Mouse (Mus musculus): ENCODE results near the gene Creld2. TPM values are rescaled to one million over a fixed set of nuclear protein-coding genes. Genes with fewer than 3 reads are reported as not detected.
"Not testable (repeated sequence)": the region's sequence is repeated elsewhere in the genome, so short reads cannot be mapped to it uniquely, and the experiment has no call there.

Creld2 gene
- polyA plus RNA-seq (2014; fragmentation: Nextera tagmentation; extraction: Ambion mirVana), result 94.3 and 94.9 TPM in 2 replicates

DNA sequence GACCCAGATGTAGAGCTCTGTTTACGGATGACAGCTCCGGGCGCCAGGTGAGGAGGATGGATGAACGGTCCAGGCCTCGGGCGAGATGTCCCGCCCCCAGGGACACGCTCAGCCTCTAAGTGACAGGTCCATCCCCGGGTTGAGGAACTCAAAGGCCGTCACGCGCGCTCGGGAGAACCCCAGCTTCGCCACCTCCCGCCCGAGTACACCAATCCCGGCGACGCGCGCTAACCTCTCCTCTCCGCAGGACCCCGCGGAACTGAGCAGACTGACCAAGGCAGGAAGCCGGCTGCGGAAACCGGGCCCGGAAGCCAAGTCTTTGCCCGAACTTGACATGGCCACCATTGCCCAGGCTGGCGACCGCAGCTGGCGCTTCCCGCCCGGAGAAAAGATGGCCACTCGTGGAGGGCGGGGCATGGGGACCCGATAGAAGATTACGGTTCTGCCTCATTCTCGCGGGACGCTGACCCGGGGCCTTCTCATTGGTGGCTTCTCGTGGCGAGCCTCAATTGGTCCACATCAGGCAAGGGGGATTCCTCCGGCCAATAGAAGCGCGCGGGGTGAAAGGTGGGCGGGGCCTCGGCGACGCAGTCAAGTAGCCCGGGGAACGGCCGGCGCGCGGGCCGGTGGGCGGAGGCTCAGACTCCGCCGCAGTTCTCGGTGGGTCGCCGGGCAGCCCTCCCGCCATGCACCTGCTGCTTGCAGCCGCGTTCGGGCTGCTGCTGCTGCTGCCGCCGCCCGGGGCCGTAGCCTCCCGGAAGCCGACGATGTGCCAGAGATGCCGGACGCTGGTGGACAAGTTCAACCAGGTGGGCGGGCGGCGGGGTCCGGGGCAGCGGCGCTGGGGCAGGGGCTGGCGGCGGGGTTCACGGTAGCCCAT, at the start of gene Creld2, which contains the start of gene Alg12:
Gene Creld2 (plus strand): TSS at position 621 of the 880 bp plus-strand sequence.
Gene Alg12 (minus strand): TSS at position 293 of the 880 bp plus-strand sequence.
- Histone ChIP-seq H3K36me3 (ENCODE audit: control insufficient read depth, insufficient read depth, low read length) (peaks cover 19% of the 10 kb centered on the region), H3K4me1 (ENCODE audit: control insufficient read depth, insufficient read depth, low read length) (peaks cover 4% of the 10 kb centered on the region; the same call in 1 of the 2 replicates), H3K27ac (replicated peaks; ENCODE audit: low read depth, low read length) (no peak within 1 kb of the TSS), H3K4me3 (ENCODE audit: low read depth, low read length) (peak within 1 kb of the TSS; percentile 84), H3K9me3 (ENCODE audit: control insufficient read depth, low read length) (no peaks in the 10 kb centered on the region), H3K9ac (ENCODE audit: low read length) (peak within 1 kb of the TSS; percentile 74), H3K27me3 (ENCODE audit: control insufficient read depth, insufficient read depth, low read length) (no peaks in the 10 kb centered on the region), H3K4me2 (ENCODE audit: low read depth, severe bottlenecking) (peak within 1 kb of the TSS; percentile 83)
- DNase-seq (ENCODE audit: low spot score) (peak; percentile 99), ATAC-seq (ENCODE audit: insufficient number of reproducible peaks, low FRiP score, low TSS enrichment, low read depth) (peak; percentile 98)
- under 1% methylated on average over 88 of the region's 88 CpGs for WGBS

DNA sequence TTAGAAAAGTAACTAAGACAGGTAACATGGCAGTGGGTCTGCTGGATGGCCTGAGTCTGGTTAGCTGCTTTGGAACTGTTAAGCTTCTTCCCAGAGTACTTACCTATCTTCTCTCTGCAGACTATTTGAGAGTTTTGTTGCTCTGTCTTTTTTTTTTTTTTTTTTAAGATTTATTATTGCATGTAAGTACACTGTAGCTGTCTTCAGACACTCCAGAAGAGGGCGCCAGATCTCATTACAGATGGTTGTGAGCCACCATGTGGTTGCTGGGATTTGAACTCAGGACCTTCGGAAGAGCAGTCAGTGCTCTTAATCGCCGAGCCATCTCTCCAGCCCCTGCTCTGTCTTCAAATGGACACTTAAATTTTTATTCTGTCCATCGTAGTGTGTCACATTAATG, 44.8 kb upstream of the Creld2 start:
- 92% methylated on average over 5 of the region's 5 CpGs for WGBS
- H3K4me1 ChIP-seq (ENCODE audit: control insufficient read depth, insufficient read depth, low read length); H3K4me2 ChIP-seq (ENCODE audit: low read depth, severe bottlenecking); DNase-seq (ENCODE audit: low spot score); H3K27me3 ChIP-seq (ENCODE audit: control insufficient read depth, insufficient read depth, low read length); H3K4me3 ChIP-seq (ENCODE audit: low read depth, low read length); ATAC-seq (ENCODE audit: insufficient number of reproducible peaks, low FRiP score, low TSS enrichment, low read depth); H3K36me3 ChIP-seq (ENCODE audit: control insufficient read depth, insufficient read depth, low read length); H3K9me3 ChIP-seq (ENCODE audit: control insufficient read depth, low read length); H3K27ac ChIP-seq (replicated peaks; ENCODE audit: low read depth, low read length); H3K9ac ChIP-seq (ENCODE audit: low read length): not testable (repeated sequence)

GRCm38 (mm10) chr15:88792140-88792850, 27.2 kb upstream of the Creld2 start:
- Histone ChIP-seq H3K36me3 (ENCODE audit: control insufficient read depth, insufficient read depth, low read length) (no peaks in the 10 kb centered on the region), H3K9ac (ENCODE audit: low read length) (no peak overlapping the region), H3K4me3 (ENCODE audit: low read depth, low read length) (no peak overlapping the region), H3K27me3 (ENCODE audit: control insufficient read depth, insufficient read depth, low read length) (no peaks in the 10 kb centered on the region), H3K27ac (replicated peaks; ENCODE audit: low read depth, low read length) (no peak overlapping the region), H3K9me3 (ENCODE audit: control insufficient read depth, low read length) (no peaks in the 10 kb centered on the region), H3K4me1 (ENCODE audit: control insufficient read depth, insufficient read depth, low read length) (no peaks in the 10 kb centered on the region), H3K4me2 (ENCODE audit: low read depth, severe bottlenecking) (no peak overlapping the region)
- WGBS, result 86% methylated on average over 4 of the region's 4 CpGs
- DNase-seq (ENCODE audit: low spot score) (no peak), ATAC-seq (ENCODE audit: insufficient number of reproducible peaks, low FRiP score, low TSS enrichment, low read depth) (no peak)

DNA sequence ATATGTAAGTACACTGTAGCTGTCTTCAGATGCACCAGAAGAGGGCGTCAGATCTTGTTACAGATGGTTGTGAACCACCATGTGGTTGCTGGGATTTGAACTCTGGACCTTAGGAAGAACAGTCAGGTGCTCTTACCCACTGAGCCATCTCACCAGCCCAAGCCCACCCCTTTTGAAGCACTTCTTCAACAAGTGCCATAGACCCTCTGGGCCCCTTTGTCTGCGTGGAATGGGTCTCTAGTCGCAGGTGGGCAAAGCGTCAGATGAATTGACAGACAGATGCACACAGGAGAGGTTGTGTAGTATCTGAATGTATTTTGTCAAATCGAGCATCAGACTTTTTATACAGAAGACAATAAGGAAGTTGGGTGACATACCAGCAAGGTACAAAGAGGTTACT, 24.7 kb upstream of the Creld2 start:
- not testable (repeated sequence) for H3K4me3 ChIP-seq (ENCODE audit: low read depth, low read length); H3K27me3 ChIP-seq (ENCODE audit: control insufficient read depth, insufficient read depth, low read length); ATAC-seq (ENCODE audit: insufficient number of reproducible peaks, low FRiP score, low TSS enrichment, low read depth); H3K36me3 ChIP-seq (ENCODE audit: control insufficient read depth, insufficient read depth, low read length); DNase-seq (ENCODE audit: low spot score); H3K9ac ChIP-seq (ENCODE audit: low read length); H3K4me1 ChIP-seq (ENCODE audit: control insufficient read depth, insufficient read depth, low read length); H3K27ac ChIP-seq (replicated peaks; ENCODE audit: low read depth, low read length); H3K9me3 ChIP-seq (ENCODE audit: control insufficient read depth, low read length); H3K4me2 ChIP-seq (ENCODE audit: low read depth, severe bottlenecking)
- WGBS, result 93% methylated on average over 4 of the region's 5 CpGs

DNA sequence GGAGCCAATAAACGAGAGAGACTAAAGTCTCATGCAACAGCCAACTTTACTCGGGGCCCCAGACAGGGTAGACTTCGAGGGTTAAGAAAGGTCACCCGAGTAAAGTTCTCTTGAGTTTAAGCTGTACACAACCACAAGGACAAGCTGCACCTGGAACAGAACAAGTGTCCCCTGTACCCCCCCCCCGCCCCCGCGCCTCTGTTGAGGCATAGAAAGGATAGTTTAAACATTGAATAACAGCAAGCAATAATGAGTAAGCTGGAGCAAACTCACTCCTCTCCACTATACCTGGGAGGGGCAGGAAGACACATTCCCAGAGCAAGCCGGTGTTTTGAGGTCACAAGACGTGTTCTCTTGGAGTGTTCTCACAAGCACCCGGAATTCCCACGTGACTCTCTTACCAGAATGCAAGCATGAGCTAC, 19.5 kb upstream of the Creld2 start:
- Histone ChIP-seq H3K27ac (replicated peaks; ENCODE audit: low read depth, low read length) (no peak overlapping the region), H3K4me2 (ENCODE audit: low read depth, severe bottlenecking) (no peak overlapping the region), H3K27me3 (ENCODE audit: control insufficient read depth, insufficient read depth, low read length) (no peaks in the 10 kb centered on the region), H3K9ac (ENCODE audit: low read length) (no peak overlapping the region), H3K4me3 (ENCODE audit: low read depth, low read length) (no peak overlapping the region), H3K4me1 (ENCODE audit: control insufficient read depth, insufficient read depth, low read length) (no peaks in the 10 kb centered on the region), H3K36me3 (ENCODE audit: control insufficient read depth, insufficient read depth, low read length) (peaks cover 3% of the 10 kb centered on the region; the same call in 1 of the 2 replicates), H3K9me3 (ENCODE audit: control insufficient read depth, low read length) (no peaks in the 10 kb centered on the region)
- 85% methylated on average over 11 of the region's 11 CpGs for WGBS
- ATAC-seq (ENCODE audit: insufficient number of reproducible peaks, low FRiP score, low TSS enrichment, low read depth) (no peak), DNase-seq (ENCODE audit: low spot score) (no peak)

DNA sequence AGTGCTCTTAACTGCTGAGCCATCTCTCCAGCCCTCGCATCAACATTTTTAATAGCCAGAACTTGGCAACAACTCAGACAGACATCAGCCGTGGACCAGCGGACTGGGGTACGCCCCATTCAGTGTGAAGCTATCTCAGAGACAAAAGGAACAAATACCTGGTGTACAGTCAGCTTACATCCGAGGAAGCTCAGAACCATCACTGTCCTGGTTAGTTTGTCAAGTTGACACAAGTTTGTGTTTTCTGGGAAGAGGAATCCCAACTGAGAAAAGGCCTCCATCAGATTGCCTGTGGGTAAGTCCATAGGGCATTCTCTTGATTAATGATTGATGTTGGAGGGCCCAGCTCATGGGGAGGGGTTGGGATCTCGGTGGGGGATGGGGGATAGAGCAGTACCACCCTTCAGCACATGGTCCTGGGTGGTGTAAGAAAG, 18.5 kb upstream of the Creld2 start:
- ATAC-seq (ENCODE audit: insufficient number of reproducible peaks, low FRiP score, low TSS enrichment, low read depth) (no peak), DNase-seq (ENCODE audit: low spot score) (no peak)
- peaks cover 9% of the 10 kb centered on the region for H3K36me3 ChIP-seq (ENCODE audit: control insufficient read depth, insufficient read depth, low read length)
- no peak overlapping the region for H3K9ac ChIP-seq (ENCODE audit: low read length)
- no peaks in the 10 kb centered on the region for H3K27me3 ChIP-seq (ENCODE audit: control insufficient read depth, insufficient read depth, low read length)
- 84% methylated on average over 6 of the region's 6 CpGs for WGBS
- H3K9me3 ChIP-seq (ENCODE audit: control insufficient read depth, low read length), result no peaks in the 10 kb centered on the region
- no peak overlapping the region for H3K4me2 ChIP-seq (ENCODE audit: low read depth, severe bottlenecking)
- no peak overlapping the region for H3K27ac ChIP-seq (replicated peaks; ENCODE audit: low read depth, low read length)
- H3K4me3 ChIP-seq (ENCODE audit: low read depth, low read length), result no peak overlapping the region
- H3K4me1 ChIP-seq (ENCODE audit: control insufficient read depth, insufficient read depth, low read length), result no peaks in the 10 kb centered on the region

DNA sequence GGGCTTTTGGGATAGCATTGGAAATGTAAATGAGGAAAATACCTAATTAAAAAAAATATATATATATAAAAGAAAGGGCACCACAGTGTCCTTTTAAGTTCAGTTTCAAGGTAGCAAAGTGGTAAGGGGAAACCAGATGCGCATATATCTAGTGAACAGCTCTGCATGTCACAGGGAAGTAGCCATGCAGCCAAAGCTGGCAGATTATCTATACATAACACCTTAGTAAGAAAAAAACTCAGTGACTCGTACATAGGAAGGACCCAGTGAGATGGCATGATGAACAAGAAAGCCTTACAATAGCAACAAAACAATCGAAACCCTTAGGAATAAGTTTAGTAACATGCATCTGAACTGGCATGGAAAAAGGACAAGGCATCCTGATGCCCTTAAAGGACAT, 17.5 kb upstream of the Creld2 start:
- no peak overlapping the region for H3K4me2 ChIP-seq (ENCODE audit: low read depth, severe bottlenecking)
- no peak overlapping the region for H3K9ac ChIP-seq (ENCODE audit: low read length)
- ATAC-seq (ENCODE audit: insufficient number of reproducible peaks, low FRiP score, low TSS enrichment, low read depth) (no peak), DNase-seq (ENCODE audit: low spot score) (no peak)
- 97% methylated on average over 3 of the region's 3 CpGs for WGBS
- no peak overlapping the region for H3K27ac ChIP-seq (replicated peaks; ENCODE audit: low read depth, low read length)
- no peaks in the 10 kb centered on the region for H3K4me1 ChIP-seq (ENCODE audit: control insufficient read depth, insufficient read depth, low read length)
- no peaks in the 10 kb centered on the region for H3K9me3 ChIP-seq (ENCODE audit: control insufficient read depth, low read length)
- no peaks in the 10 kb centered on the region for H3K27me3 ChIP-seq (ENCODE audit: control insufficient read depth, insufficient read depth, low read length)
- H3K36me3 ChIP-seq (ENCODE audit: control insufficient read depth, insufficient read depth, low read length), result peaks cover 10% of the 10 kb centered on the region
- H3K4me3 ChIP-seq (ENCODE audit: low read depth, low read length), result no peak overlapping the region

DNA sequence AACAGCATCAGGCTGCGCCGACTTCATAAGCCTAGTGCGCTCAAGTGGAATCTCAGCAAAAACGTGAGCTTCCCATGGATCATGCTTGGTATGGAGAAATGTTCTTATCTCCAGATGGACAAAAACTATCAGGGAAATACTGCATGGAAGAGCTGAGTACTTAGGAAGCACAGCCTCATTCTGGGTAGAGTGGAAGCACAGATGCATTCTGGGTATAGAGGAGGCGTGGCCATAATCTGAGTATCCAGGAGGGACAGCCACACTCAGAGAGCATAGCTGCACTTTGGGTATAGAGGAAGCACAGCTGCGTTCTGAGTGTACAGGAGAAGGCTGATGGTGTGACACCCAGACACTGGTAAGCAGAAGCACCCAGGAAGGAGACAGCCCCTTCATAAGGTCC, 17.1 kb upstream of the Creld2 start:
- Histone ChIP-seq H3K4me2 (ENCODE audit: low read depth, severe bottlenecking) (no peak overlapping the region), H3K4me1 (ENCODE audit: control insufficient read depth, insufficient read depth, low read length) (no peaks in the 10 kb centered on the region), H3K4me3 (ENCODE audit: low read depth, low read length) (no peak overlapping the region), H3K9ac (ENCODE audit: low read length) (no peak overlapping the region), H3K27me3 (ENCODE audit: control insufficient read depth, insufficient read depth, low read length) (no peaks in the 10 kb centered on the region), H3K9me3 (ENCODE audit: control insufficient read depth, low read length) (no peaks in the 10 kb centered on the region), H3K27ac (replicated peaks; ENCODE audit: low read depth, low read length) (no peak overlapping the region), H3K36me3 (ENCODE audit: control insufficient read depth, insufficient read depth, low read length) (peaks cover 10% of the 10 kb centered on the region)
- ATAC-seq (ENCODE audit: insufficient number of reproducible peaks, low FRiP score, low TSS enrichment, low read depth), result no peak
- 89% methylated on average over 6 of the region's 6 CpGs for whole genome bisulfite sequencing
- DNase-seq (ENCODE audit: low spot score), result no peak

Measured in limb, embryonic 11.5 days (tissue).